Mouse (Mus musculus) hindbrain, embryonic 13.5 days (tissue): ENCODE data around the gene Lrrc75b. TPM values are rescaled to one million over a fixed set of nuclear protein-coding genes. Genes with fewer than 3 reads are reported as not detected.
"Not testable (repeated sequence)": the region's sequence is repeated elsewhere in the genome, so short reads cannot be mapped to it uniquely, and the experiment has no call there.

Source experiments
- ATAC-seq: fragments of 200-750 bp; cut with Nextera tagmentation; 2 replicates; pipeline ENCODE4 v1.8.0; 2017; ENCODE audit warnings: moderate TSS enrichment; ENCODE audit not compliant: low FRiP score
- H3K27ac ChIP-seq: fragments of 300-500 bp; sonication (generic); 2 replicates; pipeline ENCODE4 v1.5.1; 2015; ENCODE audit warnings: inconsistent platforms, mild to moderate bottlenecking, moderate library complexity
- H3K27me3 ChIP-seq: fragments of 300-500 bp; sonication (generic); 2 replicates; pipeline ENCODE4 v1.6.1; 2015; ENCODE audit warnings: mild to moderate bottlenecking, inconsistent platforms
- H3K36me3 ChIP-seq: fragments of 300-500 bp; sonication (generic); 2 replicates; pipeline ENCODE4 v1.6.1; 2015; ENCODE audit warnings: mild to moderate bottlenecking, inconsistent platforms
- H3K4me1 ChIP-seq: fragments of 300-500 bp; sonication (generic); replicated peaks from 2 replicates; pipeline ENCODE4 v1.6.1; 2015; ENCODE audit warnings: inconsistent platforms
- H3K4me2 ChIP-seq: fragments of 300-500 bp; sonication (generic); 2 replicates; pipeline ENCODE4 v1.6.1; 2015; ENCODE audit warnings: inconsistent platforms, mild to moderate bottlenecking, moderate library complexity
- H3K4me3 ChIP-seq: fragments of 300-500 bp; sonication (generic); 2 replicates; pipeline ENCODE4 v1.5.1; 2015; ENCODE audit warnings: mild to moderate bottlenecking, inconsistent platforms
- H3K9ac ChIP-seq: fragments of 300-500 bp; sonication (generic); 2 replicates; pipeline ENCODE4 v1.6.1; 2015; ENCODE audit warnings: mild to moderate bottlenecking, inconsistent platforms
- H3K9me3 ChIP-seq: fragments of 300-500 bp; sonication (generic); 2 replicates; pipeline ENCODE4 v1.6.1; 2016; ENCODE audit warnings: inconsistent platforms
- WGBS: fragments of 180-500 bp; shearing (Covaris S2); methylation state at CpG from one replicate; pipeline ENCODE4 v1.1.7; 2015; 5-methylcytosine and 5-hydroxymethylcytosine counted together
- polyA plus RNA-seq: library from polyadenylated mRNA; unstranded; fragments of >200 nt; fragmentation: Nextera tagmentation; extraction: Ambion mirVana; gene quantifications from 2 replicates; pipeline ENCODE4 v1.2.1, GENCODE M21; 2015

Gene Lrrc75b
- polyA plus RNA-seq, 1 experiment from 2014 or later, result 24.8 TPM

DNA sequence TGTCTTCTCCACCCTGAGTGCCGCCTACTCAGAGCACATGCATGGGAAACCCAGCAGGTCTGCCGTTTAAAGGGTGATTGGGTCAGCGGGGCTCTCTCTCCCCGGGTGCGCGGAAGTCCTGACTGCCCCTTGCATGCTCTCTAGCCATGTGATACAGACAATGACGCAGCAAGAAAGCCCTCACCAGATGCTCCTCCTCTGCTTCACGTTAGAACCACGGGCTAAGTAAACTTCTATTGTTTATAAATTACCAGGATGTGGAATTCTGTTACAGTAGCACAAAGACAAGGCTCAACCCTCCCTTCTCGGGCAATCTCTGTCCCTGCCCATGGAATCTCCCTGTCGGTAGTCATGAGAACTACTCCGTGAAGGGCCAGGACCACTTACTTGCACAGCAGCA is 9.0 kb downstream of the Lrrc75b start:
- ATAC-seq, result no peak
- Histone ChIP-seq H3K4me2 (no peak overlapping the region), H3K9ac (no peak overlapping the region), H3K36me3 (peaks cover 41% of the 10 kb centered on the region), H3K4me1 (peaks cover 16% of the 10 kb centered on the region), H3K27ac (no peak overlapping the region), H3K4me3 (no peak overlapping the region), H3K9me3 (no peaks in the 10 kb centered on the region), H3K27me3 (no peaks in the 10 kb centered on the region)
- WGBS, result 60% methylated on average over 12 of the region's 12 CpGs

- WGBS, result 75% methylated on average over 7 of the region's 7 CpGs
- no peak for ATAC-seq
- no peak overlapping the region for H3K27ac ChIP-seq
- no peaks in the 10 kb centered on the region for H3K27me3 ChIP-seq
- no peak overlapping the region for H3K4me2 ChIP-seq
- no peak overlapping the region for H3K9ac ChIP-seq
- H3K4me1 ChIP-seq, result peaks cover 7% of the 10 kb centered on the region; the same call in 1 of the 2 replicates
- no peak overlapping the region for H3K4me3 ChIP-seq
- H3K36me3 ChIP-seq, result peaks cover 28% of the 10 kb centered on the region
- H3K9me3 ChIP-seq, result peaks cover 4% of the 10 kb centered on the region; the same call in 1 of the 2 replicates
Measured at GRCm38 (mm10) chr10:75549886-75550285, 10.2 kb downstream of the Lrrc75b start.

DNA sequence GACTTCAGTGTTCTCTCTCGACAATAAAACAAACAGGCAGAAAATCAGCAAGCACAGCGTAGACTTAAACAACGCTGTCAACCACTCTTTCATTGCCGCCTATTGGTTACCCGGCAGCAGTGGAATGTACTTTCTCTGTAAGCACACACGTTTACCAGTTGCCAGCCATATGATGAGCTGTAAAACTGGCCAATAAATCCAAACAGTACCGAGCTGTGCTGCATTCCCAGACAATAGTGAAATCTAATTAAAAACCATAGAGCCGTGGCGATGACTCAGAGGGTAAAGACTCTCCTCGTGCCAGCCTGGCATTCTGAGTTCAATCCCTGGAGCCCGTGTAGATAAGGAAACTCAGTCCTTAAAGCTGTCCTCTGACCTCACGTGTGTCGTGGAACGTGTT is 11.6 kb downstream of the Lrrc75b start:
- peaks cover 16% of the 10 kb centered on the region for H3K36me3 ChIP-seq
- H3K9ac ChIP-seq, result no peak overlapping the region
- no peak overlapping the region for H3K27ac ChIP-seq
- no peaks in the 10 kb centered on the region for H3K27me3 ChIP-seq
- no peak overlapping the region for H3K4me2 ChIP-seq
- no peak overlapping the region for H3K4me3 ChIP-seq
- peaks cover 4% of the 10 kb centered on the region; the same call in 1 of the 2 replicates for H3K9me3 ChIP-seq
- 54% methylated on average over 14 of the region's 14 CpGs for WGBS
- peaks cover 7% of the 10 kb centered on the region; the same call in 1 of the 2 replicates for H3K4me1 ChIP-seq
- peak; percentile 57; the same call in 1 of the 2 replicates for ATAC-seq

- ATAC-seq, result no peak
- H3K4me3 ChIP-seq, result no peak overlapping the region
- H3K36me3 ChIP-seq, result peaks cover 11% of the 10 kb centered on the region
- WGBS, result 75% methylated on average over 7 of the region's 7 CpGs
- H3K9me3 ChIP-seq, result peaks cover 4% of the 10 kb centered on the region; the same call in 1 of the 2 replicates
- no peaks in the 10 kb centered on the region for H3K27me3 ChIP-seq
- no peak overlapping the region for H3K4me2 ChIP-seq
- peaks cover 7% of the 10 kb centered on the region; the same call in 1 of the 2 replicates for H3K4me1 ChIP-seq
- no peak overlapping the region for H3K27ac ChIP-seq
- no peak overlapping the region for H3K9ac ChIP-seq
Measured at GRCm38 (mm10) chr10:75547901-75548300, 12.2 kb downstream of the Lrrc75b start.

DNA sequence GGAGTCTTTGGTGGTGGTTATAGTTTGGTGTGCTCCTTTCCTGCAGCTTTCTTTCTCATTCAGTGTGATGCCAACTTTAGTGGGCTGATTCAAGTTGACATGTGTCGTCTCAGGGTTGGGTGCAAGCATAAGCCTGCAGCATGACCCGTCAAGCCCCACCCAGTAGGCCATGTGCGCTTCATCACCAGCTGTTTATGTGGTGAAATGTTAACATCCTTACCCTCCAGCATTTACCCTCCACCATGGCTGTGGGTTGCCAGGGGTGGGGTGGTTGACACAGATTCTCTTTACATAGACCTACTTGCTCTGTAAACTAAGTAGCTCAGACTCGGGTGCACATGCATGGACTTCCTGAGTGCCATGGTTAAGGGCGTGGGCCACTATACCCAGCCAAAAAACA is 24.0 kb downstream of the Lrrc75b start:
- no peak overlapping the region for H3K4me3 ChIP-seq
- no peaks in the 10 kb centered on the region for H3K9me3 ChIP-seq
- H3K9ac ChIP-seq, result no peak overlapping the region
- H3K4me1 ChIP-seq, result no peaks in the 10 kb centered on the region
- ATAC-seq, result no peak
- no peak overlapping the region for H3K27ac ChIP-seq
- 92% methylated on average over 5 of the region's 5 CpGs for WGBS
- peaks cover 50% of the 10 kb centered on the region for H3K36me3 ChIP-seq
- no peak overlapping the region for H3K4me2 ChIP-seq
- H3K27me3 ChIP-seq, result no peaks in the 10 kb centered on the region

DNA sequence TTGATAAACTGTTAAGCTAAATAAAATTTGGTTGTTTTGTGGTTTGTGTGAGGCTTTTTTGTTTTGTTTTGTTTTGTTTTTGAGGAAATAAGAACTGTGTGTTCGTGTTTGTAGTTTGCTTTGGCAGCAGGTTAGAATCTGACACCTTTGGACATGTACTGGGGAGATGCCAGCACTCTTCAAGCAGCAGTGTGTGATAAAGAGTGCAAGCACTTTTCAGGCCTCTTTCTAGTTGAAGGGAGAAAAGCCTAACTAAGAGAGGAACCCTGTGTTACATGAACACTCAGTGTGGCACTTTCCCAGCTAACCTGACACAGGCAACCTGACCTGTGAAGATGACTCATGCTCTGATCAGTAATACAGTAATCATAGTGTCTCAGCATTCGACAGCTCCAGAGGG is 24.7 kb downstream of the Lrrc75b start:
- H3K4me2 ChIP-seq, result no peak overlapping the region
- H3K36me3 ChIP-seq, result peaks cover 50% of the 10 kb centered on the region
- 96% methylated on average over 2 of the region's 2 CpGs for WGBS
- H3K27me3 ChIP-seq, result no peaks in the 10 kb centered on the region
- H3K4me1 ChIP-seq, result no peaks in the 10 kb centered on the region
- H3K4me3 ChIP-seq, result no peak overlapping the region
- H3K9me3 ChIP-seq, result no peaks in the 10 kb centered on the region
- no peak overlapping the region for H3K27ac ChIP-seq
- no peak for ATAC-seq
- no peak overlapping the region for H3K9ac ChIP-seq

- no peak overlapping the region for H3K4me2 ChIP-seq
- WGBS, result 90% methylated on average over 8 of the region's 8 CpGs
- no peak overlapping the region for H3K27ac ChIP-seq
- peaks cover 53% of the 10 kb centered on the region for H3K36me3 ChIP-seq
- H3K9me3 ChIP-seq, result no peaks in the 10 kb centered on the region
- no peak for ATAC-seq
- H3K9ac ChIP-seq, result no peak overlapping the region
- no peak overlapping the region for H3K4me3 ChIP-seq
- H3K4me1 ChIP-seq, result no peaks in the 10 kb centered on the region
- no peaks in the 10 kb centered on the region for H3K27me3 ChIP-seq
Measured at GRCm38 (mm10) chr10:75534934-75535333, 25.2 kb downstream of the Lrrc75b start.

DNA sequence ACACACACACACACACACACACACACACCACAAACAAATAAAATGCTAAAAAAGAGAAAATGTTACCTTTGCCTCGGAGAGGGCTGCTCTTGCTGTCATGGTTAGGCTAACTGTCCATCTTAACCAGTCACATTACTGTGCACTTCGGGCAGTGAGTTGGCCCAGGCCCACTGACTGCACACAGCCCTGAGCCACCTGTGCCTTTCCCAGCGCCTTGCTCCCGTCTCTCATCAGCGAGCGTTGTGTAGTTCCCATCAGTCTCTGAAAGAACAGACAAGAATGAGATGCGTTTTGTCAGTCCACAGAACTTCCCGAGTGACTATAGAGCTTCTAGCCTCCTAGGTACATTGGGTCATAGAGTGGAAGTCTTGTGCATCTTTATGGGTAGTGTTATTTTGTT is 25.9 kb downstream of the Lrrc75b start:
- no peak for ATAC-seq
- WGBS, result 93% methylated on average over 8 of the region's 8 CpGs

DNA sequence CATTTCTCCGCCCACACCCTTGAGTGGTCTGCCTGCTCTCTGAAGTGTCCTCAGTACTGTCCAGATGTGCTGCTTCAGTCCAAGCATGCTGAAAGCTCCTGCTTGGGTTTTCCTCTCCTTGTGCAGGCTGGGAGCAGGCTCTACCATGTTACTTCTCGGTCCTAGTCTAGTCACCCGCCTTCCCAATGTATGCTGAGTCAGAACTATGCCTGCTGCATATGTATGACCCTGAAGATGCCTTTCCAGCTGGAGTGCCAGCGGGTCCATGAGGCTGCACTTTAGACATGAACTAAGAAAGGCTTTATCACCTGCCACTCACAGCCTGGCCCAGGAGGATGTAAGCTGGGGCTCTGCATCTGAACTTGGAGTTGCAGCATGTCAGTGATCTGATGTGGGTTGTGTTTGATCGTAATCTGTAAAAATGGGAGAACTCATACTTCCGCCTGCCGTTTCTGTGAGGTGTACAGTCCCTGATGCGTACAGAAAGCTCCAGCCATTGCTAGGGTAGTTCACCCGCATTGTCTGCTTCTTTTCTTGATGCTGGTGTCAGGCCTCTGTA is 28.5 kb downstream of the Lrrc75b start:
- no peaks in the 10 kb centered on the region for H3K4me1 ChIP-seq
- no peak overlapping the region for H3K4me3 ChIP-seq
- no peak overlapping the region for H3K4me2 ChIP-seq
- no peak overlapping the region for H3K9ac ChIP-seq
- peaks cover 65% of the 10 kb centered on the region for H3K36me3 ChIP-seq
- H3K9me3 ChIP-seq, result no peaks in the 10 kb centered on the region
- H3K27ac ChIP-seq, result no peak overlapping the region
- WGBS, result 89% methylated on average over 9 of the region's 9 CpGs
- no peak for ATAC-seq
- no peaks in the 10 kb centered on the region for H3K27me3 ChIP-seq

More for the DNA sequence above, 25.9 kb downstream of the Lrrc75b start:
- Histone ChIP-seq H3K9ac (no peak overlapping the region), H3K4me3 (no peak overlapping the region), H3K36me3 (peaks cover 55% of the 10 kb centered on the region), H3K9me3 (no peaks in the 10 kb centered on the region), H3K4me1 (no peaks in the 10 kb centered on the region), H3K4me2 (no peak overlapping the region), H3K27me3 (no peaks in the 10 kb centered on the region), H3K27ac (no peak overlapping the region)

DNA sequence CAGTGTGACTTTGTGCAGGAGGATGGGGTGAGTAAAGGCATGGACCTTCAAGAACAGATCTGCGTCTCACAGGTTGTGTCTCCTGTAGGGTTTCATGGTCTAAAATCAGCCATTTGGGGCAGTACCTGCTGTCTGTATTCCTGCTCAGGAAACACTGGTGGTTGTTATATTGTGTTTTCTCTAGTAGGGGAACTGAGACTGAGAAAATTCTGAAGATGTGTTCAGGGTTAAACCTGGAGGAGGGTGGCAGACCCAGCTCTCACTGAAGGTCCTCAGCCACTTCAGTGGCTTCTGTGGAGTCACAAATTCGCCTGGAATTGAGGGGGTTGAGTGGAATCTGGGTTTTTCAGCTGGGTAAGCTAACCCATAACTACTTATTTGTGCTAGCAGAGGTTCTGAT is 29.8 kb downstream of the Lrrc75b start:
- Histone ChIP-seq H3K36me3 (peaks cover 64% of the 10 kb centered on the region), H3K4me1 (no peaks in the 10 kb centered on the region), H3K9ac (no peak overlapping the region), H3K4me3 (no peak overlapping the region), H3K9me3 (no peaks in the 10 kb centered on the region), H3K27ac (no peak overlapping the region), H3K4me2 (no peak overlapping the region), H3K27me3 (no peaks in the 10 kb centered on the region)
- 88% methylated on average over 2 of the region's 2 CpGs for WGBS
- no peak for ATAC-seq

DNA sequence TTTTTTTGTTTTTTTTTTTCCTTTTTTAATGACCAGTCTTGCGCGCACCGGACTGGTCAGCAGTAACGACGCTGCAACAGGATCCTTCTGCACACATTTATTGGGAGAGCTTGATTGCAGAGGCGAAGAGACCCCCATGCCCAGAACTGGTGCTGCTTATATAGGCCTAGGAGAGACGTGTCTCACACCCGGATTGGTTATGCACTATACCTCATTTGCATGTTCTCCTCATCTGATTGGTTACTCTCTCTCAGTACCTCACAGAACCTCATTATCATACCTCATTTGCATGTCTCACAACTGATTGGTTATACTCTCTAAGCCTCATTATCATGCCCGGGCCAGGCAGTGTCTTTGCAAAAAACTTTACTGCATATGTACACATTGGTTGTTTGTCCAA is 34.7 kb downstream of the Lrrc75b start:
- H3K36me3 ChIP-seq, result peaks cover 70% of the 10 kb centered on the region
- not testable (repeated sequence) for H3K4me3 ChIP-seq, H3K4me2 ChIP-seq, H3K27me3 ChIP-seq, ATAC-seq, H3K27ac ChIP-seq, H3K9ac ChIP-seq, H3K9me3 ChIP-seq
- peaks cover 10% of the 10 kb centered on the region for H3K4me1 ChIP-seq
- 92% methylated on average over 9 of the region's 9 CpGs for WGBS

DNA sequence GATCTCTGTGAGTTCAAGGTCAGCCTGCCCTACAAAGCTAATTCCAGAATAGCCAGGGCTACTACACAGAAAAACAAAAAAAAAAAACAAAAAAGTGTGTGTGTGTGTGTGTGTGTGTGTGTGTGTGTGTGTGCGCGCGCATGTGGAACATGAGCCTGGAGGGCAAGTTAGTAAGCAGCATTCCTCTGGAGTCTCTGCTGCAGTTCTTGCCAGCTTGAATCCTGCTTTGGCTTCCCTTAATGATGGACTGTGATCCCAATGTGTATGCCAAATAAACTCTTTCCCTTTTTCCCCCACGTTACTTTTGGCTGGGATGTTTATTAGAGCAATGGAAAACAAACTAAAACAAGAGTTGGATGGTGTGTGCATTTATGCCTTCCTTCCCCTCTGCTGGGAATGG is 38.5 kb downstream of the Lrrc75b start:
- Histone ChIP-seq H3K9ac (no peak overlapping the region), H3K27ac (no peak overlapping the region), H3K4me2 (no peak overlapping the region), H3K27me3 (no peaks in the 10 kb centered on the region), H3K4me1 (peaks cover 32% of the 10 kb centered on the region), H3K4me3 (no peak overlapping the region), H3K9me3 (no peaks in the 10 kb centered on the region), H3K36me3 (peaks cover 62% of the 10 kb centered on the region)
- ATAC-seq, result no peak
- 95% methylated on average over 4 of the region's 4 CpGs for WGBS

DNA sequence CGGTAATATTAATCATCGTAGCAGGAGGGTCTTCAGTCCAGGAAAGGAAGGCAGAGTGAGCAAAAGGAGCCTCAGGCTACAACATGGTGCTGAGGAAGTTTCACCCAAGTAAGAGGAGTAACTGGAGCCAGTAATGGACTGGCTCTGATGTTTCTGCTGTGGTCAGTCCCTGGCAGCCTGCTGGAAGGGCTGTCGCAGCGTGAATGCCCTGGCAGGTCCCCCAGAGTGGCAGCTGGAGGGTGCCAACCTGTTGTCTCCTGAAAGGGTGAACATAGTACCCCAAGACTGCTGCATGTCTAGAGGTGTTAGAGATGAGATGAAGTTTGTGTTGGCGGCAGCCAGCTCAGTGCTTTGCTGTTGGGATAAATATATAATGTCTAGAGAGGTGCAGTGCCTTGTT is 39.5 kb downstream of the Lrrc75b start:
- no peaks in the 10 kb centered on the region for H3K27me3 ChIP-seq
- H3K4me3 ChIP-seq, result no peak overlapping the region
- peaks cover 42% of the 10 kb centered on the region for H3K4me1 ChIP-seq
- H3K9me3 ChIP-seq, result no peaks in the 10 kb centered on the region
- no peak overlapping the region for H3K27ac ChIP-seq
- no peak overlapping the region for H3K4me2 ChIP-seq
- no peak for ATAC-seq
- H3K36me3 ChIP-seq, result peaks cover 52% of the 10 kb centered on the region
- WGBS, result 98% methylated on average over 5 of the region's 5 CpGs
- no peak overlapping the region for H3K9ac ChIP-seq
